Mouse (Mus musculus) erythroblast, embryonic 14.5 days (primary cell): ENCODE measurements around the gene Vmn1r231.

Experiments
- GATA1 ChIP-seq: IDR thresholded peaks from 2 replicates; pipeline ENCODE4 v1.6.1; 2012; ENCODE audit warnings: low read length, inconsistent platforms, mixed read lengths
- TAL1 ChIP-seq: IDR thresholded peaks from 3 replicates; pipeline ENCODE4 v1.6.1; 2012; ENCODE audit warnings: low read length, inconsistent platforms, mixed read lengths

DNA sequence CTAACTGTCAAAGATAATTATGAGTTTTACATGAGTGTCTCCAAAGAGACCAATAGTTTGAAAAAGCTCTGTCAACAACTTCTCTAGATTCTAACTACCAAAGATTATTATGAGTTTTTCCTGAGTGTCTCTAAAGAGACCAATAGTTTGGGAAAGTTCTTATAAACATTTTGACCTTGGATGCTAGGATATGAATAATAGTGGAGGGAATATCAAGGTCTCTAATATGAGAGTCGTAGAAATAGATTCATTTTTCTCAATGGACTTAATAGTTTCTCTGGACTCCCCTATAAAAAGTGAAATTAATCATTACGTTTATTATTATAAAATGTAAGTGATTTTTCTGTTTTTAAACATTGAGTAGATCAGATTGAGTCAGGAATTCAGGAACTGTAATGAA is at the start of gene Vmn1r231:
- no peak for TF ChIP-seq TAL1
- TF ChIP-seq GATA1 = no peak
